Mouse (Mus musculus): ENCODE results near the gene Asic3. TPM values are rescaled to one million over a fixed set of nuclear protein-coding genes. Genes with fewer than 3 reads are reported as not detected.

Gene Asic3
- polyA plus RNA-seq, 1 experiment: not detected

DNA sequence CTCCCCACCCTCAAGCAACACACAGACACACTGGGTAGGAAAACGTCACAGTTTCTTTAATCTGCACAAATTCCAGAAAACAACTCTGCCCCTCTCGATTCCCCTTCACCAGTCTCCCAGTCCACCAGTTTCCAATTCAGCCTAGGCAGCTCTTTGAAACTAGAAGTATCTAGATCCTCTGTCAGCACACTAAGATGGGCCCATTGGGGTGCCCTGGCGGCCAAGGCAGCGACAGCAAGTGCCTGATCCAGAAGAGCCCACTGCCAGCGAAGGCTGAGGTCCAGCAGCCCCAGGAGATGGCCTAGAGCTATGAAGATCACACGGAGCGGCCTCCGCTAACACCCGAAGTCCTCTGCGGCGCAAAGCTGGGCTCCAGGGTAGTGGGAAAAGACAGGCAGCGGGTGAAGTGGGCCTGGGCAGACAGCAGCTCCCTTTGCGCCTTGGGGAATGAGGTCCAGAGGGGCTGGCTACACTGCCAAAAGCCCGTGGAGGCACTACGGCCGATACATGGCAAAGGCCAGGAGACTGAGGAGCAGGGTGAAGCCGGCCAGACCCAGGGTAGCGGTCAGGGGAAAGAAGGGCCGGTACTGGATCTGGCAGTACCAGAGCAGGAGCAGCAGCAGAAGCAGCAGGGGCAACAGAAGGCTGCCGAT is 32.4 kb downstream of the Asic3 start:
- peak overlapping the region; percentile 92 for H3K27ac ChIP-seq (replicated peaks; ENCODE audit: low read depth, low read length)
- H3K4me3 ChIP-seq (ENCODE audit: insufficient read depth, low read depth, low read length): peak overlapping the region; percentile 99
- H3K4me1 ChIP-seq (ENCODE audit: control insufficient read depth, insufficient read depth, insufficient read length, low read length): peaks cover 19% of the 10 kb centered on the region; the same call in 1 of the 2 replicates

- Histone ChIP-seq H3K4me3 (ENCODE audit: insufficient read depth, low read depth, low read length) (no peak overlapping the region), H3K4me1 (ENCODE audit: control insufficient read depth, insufficient read depth, insufficient read length, low read length) (peaks cover 19% of the 10 kb centered on the region; the same call in 1 of the 2 replicates), H3K27ac (replicated peaks; ENCODE audit: low read depth, low read length) (no peak overlapping the region)
Observed at GRCm38 (mm10) chr5:24446630-24447029, 33.4 kb downstream of the Asic3 start.

GRCm38 (mm10) chr5:24447624-24448298 is 34.6 kb downstream of the Asic3 start, which contains the start of gene Tmub1:
Tmub1 (minus strand) TSS chr5:24447854.
- Histone ChIP-seq H3K4me3 (ENCODE audit: insufficient read depth, low read depth, low read length) (peak within 1 kb of the TSS; percentile 63), H3K27ac (replicated peaks; ENCODE audit: low read depth, low read length) (no peak within 1 kb of the TSS), H3K4me1 (ENCODE audit: control insufficient read depth, insufficient read depth, insufficient read length, low read length) (peaks cover 18% of the 10 kb centered on the region; the same call in 1 of the 2 replicates)

DNA sequence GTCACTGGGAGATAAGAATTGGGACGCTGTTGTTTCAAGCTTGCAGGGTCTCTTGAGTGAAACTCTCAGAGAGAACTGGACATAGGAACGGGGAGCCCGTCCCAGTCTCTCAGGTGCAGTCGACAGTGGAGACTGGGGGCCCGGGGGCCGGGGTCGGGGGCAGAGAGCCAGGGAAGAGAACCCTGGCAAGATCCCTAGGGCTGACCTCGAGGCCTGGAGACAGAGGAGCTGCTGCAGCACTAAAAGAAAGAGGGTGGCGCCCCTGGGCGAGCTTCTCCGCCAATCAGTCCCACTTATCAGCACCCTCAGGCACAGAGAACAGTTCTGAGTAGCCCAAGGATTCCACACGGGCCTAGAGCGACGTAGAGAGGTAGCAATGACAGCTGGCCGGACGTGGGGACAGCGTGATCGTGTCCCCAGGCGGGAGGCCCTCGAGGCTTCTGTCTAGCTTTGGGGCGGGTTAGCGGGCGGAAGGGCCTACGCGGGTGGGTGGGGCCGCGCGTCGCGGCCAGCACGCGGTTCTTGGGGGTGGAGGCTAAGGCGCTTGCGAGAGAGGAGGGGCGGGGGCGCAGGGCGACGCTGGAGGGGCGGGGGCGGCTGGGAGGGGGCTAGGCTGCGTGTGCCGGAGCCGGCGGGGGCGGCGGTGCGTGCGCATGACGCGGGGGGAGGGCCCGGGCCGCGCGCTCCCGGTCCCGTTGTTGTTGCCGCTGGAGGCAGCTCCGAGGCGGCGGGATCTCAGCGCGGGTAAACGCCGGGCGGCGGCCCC is 38.3 kb downstream of the Asic3 start:
- peaks cover 28% of the 10 kb centered on the region for H3K4me1 ChIP-seq (ENCODE audit: control insufficient read depth, insufficient read depth, insufficient read length, low read length)
- peak overlapping the region; percentile 84 for H3K27ac ChIP-seq (replicated peaks; ENCODE audit: low read depth, low read length)
- H3K4me3 ChIP-seq (ENCODE audit: insufficient read depth, low read depth, low read length): peak overlapping the region; percentile 86

GRCm38 (mm10) chr5:24452030-24452690 is 39.0 kb downstream of the Asic3 start, which contains the start of gene Agap3:
Agap3 (plus strand) TSS chr5:24452177.
- peaks cover 28% of the 10 kb centered on the region for H3K4me1 ChIP-seq (ENCODE audit: control insufficient read depth, insufficient read depth, insufficient read length, low read length)
- peak within 1 kb of the TSS; percentile 86 for H3K4me3 ChIP-seq (ENCODE audit: insufficient read depth, low read depth, low read length)
- peak within 1 kb of the TSS; percentile 84 for H3K27ac ChIP-seq (replicated peaks; ENCODE audit: low read depth, low read length)

GRCm38 (mm10) chr5:24452691-24453233 is 39.6 kb downstream of the Asic3 start:
- Histone ChIP-seq H3K27ac (replicated peaks; ENCODE audit: low read depth, low read length) (peak overlapping the region; percentile 73), H3K4me3 (ENCODE audit: insufficient read depth, low read depth, low read length) (peak overlapping the region; percentile 86), H3K4me1 (ENCODE audit: control insufficient read depth, insufficient read depth, insufficient read length, low read length) (peaks cover 28% of the 10 kb centered on the region)

GRCm38 (mm10) chr5:24453283-24453984 is 40.2 kb downstream of the Asic3 start:
- Histone ChIP-seq H3K27ac (replicated peaks; ENCODE audit: low read depth, low read length) (peak overlapping the region; percentile 73), H3K4me1 (ENCODE audit: control insufficient read depth, insufficient read depth, insufficient read length, low read length) (peaks cover 26% of the 10 kb centered on the region), H3K4me3 (ENCODE audit: insufficient read depth, low read depth, low read length) (peak overlapping the region; percentile 86)

- Histone ChIP-seq H3K27ac (replicated peaks; ENCODE audit: low read depth, low read length) (peak overlapping the region; percentile 73), H3K4me3 (ENCODE audit: insufficient read depth, low read depth, low read length) (peak overlapping the region; percentile 86), H3K4me1 (ENCODE audit: control insufficient read depth, insufficient read depth, insufficient read length, low read length) (peaks cover 26% of the 10 kb centered on the region)
Observed at GRCm38 (mm10) chr5:24453985-24454303, 40.8 kb downstream of the Asic3 start.

GRCm38 (mm10) chr5:24455076-24455475 is 41.9 kb downstream of the Asic3 start:
- Histone ChIP-seq H3K27ac (replicated peaks; ENCODE audit: low read depth, low read length) (peak overlapping the region; percentile 12; the same call in 1 of the 2 replicates), H3K4me3 (ENCODE audit: insufficient read depth, low read depth, low read length) (no peak overlapping the region), H3K4me1 (ENCODE audit: control insufficient read depth, insufficient read depth, insufficient read length, low read length) (peaks cover 26% of the 10 kb centered on the region)

DNA sequence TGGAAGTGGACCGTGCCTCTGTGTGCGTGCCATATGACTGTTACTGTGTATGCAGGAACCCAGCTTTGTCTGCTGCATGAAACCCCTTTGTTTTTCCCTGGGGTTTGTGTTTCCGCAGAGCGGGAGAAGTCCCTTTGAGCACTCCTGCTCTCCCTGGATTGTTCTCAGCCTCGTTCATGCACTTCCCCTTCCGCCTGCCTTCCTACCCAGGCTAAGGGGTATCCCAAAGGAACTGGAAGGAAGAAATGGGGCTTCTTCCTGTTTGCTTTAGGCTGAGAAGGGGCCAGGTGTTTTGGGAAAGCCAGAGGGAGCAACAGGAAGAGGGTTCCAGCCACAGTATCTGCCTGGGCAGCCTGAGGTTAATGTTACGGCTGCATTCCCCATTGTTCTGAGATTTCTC is 42.4 kb downstream of the Asic3 start:
- Histone ChIP-seq H3K27ac (replicated peaks; ENCODE audit: low read depth, low read length) (peak overlapping the region; percentile 46), H3K4me1 (ENCODE audit: control insufficient read depth, insufficient read depth, insufficient read length, low read length) (peaks cover 26% of the 10 kb centered on the region), H3K4me3 (ENCODE audit: insufficient read depth, low read depth, low read length) (no peak overlapping the region)

DNA sequence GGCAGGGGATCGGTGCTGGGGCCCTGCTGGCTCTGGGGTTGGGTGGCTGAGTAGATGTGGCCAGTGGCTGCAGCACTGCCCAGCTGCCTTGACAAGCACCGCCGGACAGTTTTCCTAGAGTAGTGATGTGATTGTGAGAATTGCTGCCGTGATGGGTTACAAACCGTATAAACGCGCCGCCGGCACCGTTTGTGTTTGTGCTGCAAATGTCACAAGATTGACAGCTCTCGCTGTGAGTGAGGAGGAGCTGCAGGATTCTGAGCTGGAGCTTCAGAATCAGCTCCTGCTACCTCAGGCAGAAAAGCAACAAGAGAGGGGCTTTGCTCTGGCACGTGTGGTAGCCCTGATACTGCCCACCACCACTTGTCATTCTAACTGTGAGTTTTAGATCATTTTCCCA is 53.6 kb downstream of the Asic3 start:
- H3K4me3 ChIP-seq (ENCODE audit: insufficient read depth, low read depth, low read length): no peak overlapping the region
- H3K4me1 ChIP-seq (ENCODE audit: control insufficient read depth, insufficient read depth, insufficient read length, low read length): no peaks in the 10 kb centered on the region; the same call in 1 of the 2 replicates
- no peak overlapping the region for H3K27ac ChIP-seq (replicated peaks; ENCODE audit: low read depth, low read length)
